Mouse (Mus musculus): ENCODE measurements around the gene Fbln7. TPM values are rescaled to one million over a fixed set of nuclear protein-coding genes. Genes with fewer than 3 reads are reported as not detected.

Gene Fbln7
- polyA plus RNA-seq, 1 experiment from 2014 or later: 2.1 TPM

GRCm38 (mm10) chr2:128924799-128925198, 62.0 kb downstream of the Fbln7 start:
- no peak overlapping the region for H3K4me2 ChIP-seq (replicated peaks; ENCODE audit: low read depth, low read length)
- no peaks in the 10 kb centered on the region for H3K4me1 ChIP-seq (replicated peaks; ENCODE audit: control insufficient read depth, insufficient read depth, low read length)
- H3K9ac ChIP-seq (ENCODE audit: low read depth, low read length): no peak overlapping the region
- no peaks in the 10 kb centered on the region for H3K36me3 ChIP-seq (ENCODE audit: control insufficient read depth, insufficient read depth, low read length)
- ATAC-seq (ENCODE audit: low FRiP score) (no peak), DNase-seq (ENCODE audit: low spot score) (no peak)
- H3K27me3 ChIP-seq (ENCODE audit: control insufficient read depth, insufficient read depth, low read length): no peaks in the 10 kb centered on the region
- 93% methylated on average over 4 of the region's 4 CpGs for WGBS
- no peak overlapping the region for H3K27ac ChIP-seq (ENCODE audit: low read depth, low read length)
- H3K4me3 ChIP-seq (ENCODE audit: low read depth, low read length): no peak overlapping the region
- H3K9me3 ChIP-seq (ENCODE audit: control insufficient read depth, low read length): no peaks in the 10 kb centered on the region

DNA sequence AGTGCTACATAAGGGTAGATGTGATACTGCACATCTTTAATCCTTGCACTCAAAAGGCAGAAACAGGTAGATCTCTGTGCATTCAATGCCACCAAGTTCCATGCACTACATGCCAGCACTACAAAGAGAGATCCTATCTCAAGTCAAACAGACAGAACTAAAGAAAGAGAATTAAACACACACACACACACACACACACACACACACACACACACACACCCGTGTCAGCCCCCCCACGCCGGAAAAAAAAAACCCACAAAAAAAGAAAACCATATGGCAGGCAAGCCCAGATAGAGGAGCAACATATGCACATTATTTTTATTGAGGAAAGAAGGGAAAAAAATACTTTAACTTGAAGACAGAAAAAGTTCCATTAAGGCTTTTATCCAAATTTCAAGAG, 65.7 kb downstream of the Fbln7 start:
- Histone ChIP-seq H3K4me1 (replicated peaks; ENCODE audit: control insufficient read depth, insufficient read depth, low read length) (no peaks in the 10 kb centered on the region), H3K4me3 (ENCODE audit: low read depth, low read length) (no peak overlapping the region), H3K4me2 (replicated peaks; ENCODE audit: low read depth, low read length) (no peak overlapping the region), H3K9me3 (ENCODE audit: control insufficient read depth, low read length) (no peaks in the 10 kb centered on the region), H3K27ac (ENCODE audit: low read depth, low read length) (no peak overlapping the region), H3K36me3 (ENCODE audit: control insufficient read depth, insufficient read depth, low read length) (no peaks in the 10 kb centered on the region), H3K9ac (ENCODE audit: low read depth, low read length) (no peak overlapping the region), H3K27me3 (ENCODE audit: control insufficient read depth, insufficient read depth, low read length) (no peaks in the 10 kb centered on the region)
- 98% methylated on average over 3 of the region's 3 CpGs for WGBS
- ATAC-seq (ENCODE audit: low FRiP score) (no peak), DNase-seq (ENCODE audit: low spot score) (no peak)

DNA sequence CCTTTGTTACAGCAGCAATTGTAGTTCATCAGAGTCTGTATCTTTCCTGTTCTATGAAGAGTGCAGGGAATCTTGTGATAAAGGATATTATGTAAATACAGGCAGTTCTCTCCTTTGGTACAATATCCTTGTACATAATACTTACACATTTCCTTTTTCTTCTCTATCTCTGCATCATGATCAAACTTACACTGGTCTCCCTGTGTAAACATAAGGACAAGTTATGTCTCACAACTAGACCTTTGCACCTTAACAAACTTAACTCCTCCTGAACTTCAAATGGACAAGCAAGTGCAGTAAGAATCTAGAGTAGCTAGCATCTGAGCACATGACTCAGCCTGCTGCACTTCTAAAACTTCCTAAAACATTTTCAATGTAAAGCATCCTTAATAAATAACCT, 67.9 kb downstream of the Fbln7 start:
- ATAC-seq (ENCODE audit: low FRiP score) (no peak), DNase-seq (ENCODE audit: low spot score) (no peak)
- Histone ChIP-seq H3K27ac (ENCODE audit: low read depth, low read length) (no peak overlapping the region), H3K4me2 (replicated peaks; ENCODE audit: low read depth, low read length) (no peak overlapping the region), H3K4me3 (ENCODE audit: low read depth, low read length) (no peak overlapping the region), H3K27me3 (ENCODE audit: control insufficient read depth, insufficient read depth, low read length) (no peaks in the 10 kb centered on the region), H3K9ac (ENCODE audit: low read depth, low read length) (no peak overlapping the region), H3K9me3 (ENCODE audit: control insufficient read depth, low read length) (no peaks in the 10 kb centered on the region), H3K4me1 (replicated peaks; ENCODE audit: control insufficient read depth, insufficient read depth, low read length) (no peaks in the 10 kb centered on the region), H3K36me3 (ENCODE audit: control insufficient read depth, insufficient read depth, low read length) (no peaks in the 10 kb centered on the region)

- 96% methylated on average over 3 of the region's 3 CpGs for WGBS
- Histone ChIP-seq H3K4me2 (replicated peaks; ENCODE audit: low read depth, low read length) (no peak overlapping the region), H3K36me3 (ENCODE audit: control insufficient read depth, insufficient read depth, low read length) (no peaks in the 10 kb centered on the region), H3K27ac (ENCODE audit: low read depth, low read length) (no peak overlapping the region), H3K9me3 (ENCODE audit: control insufficient read depth, low read length) (no peaks in the 10 kb centered on the region), H3K4me1 (replicated peaks; ENCODE audit: control insufficient read depth, insufficient read depth, low read length) (no peaks in the 10 kb centered on the region), H3K9ac (ENCODE audit: low read depth, low read length) (no peak overlapping the region), H3K27me3 (ENCODE audit: control insufficient read depth, insufficient read depth, low read length) (no peaks in the 10 kb centered on the region), H3K4me3 (ENCODE audit: low read depth, low read length) (no peak overlapping the region)
- ATAC-seq (ENCODE audit: low FRiP score) (no peak), DNase-seq (ENCODE audit: low spot score) (no peak)
Observed at GRCm38 (mm10) chr2:128936256-128936655, 73.5 kb downstream of the Fbln7 start.

DNA sequence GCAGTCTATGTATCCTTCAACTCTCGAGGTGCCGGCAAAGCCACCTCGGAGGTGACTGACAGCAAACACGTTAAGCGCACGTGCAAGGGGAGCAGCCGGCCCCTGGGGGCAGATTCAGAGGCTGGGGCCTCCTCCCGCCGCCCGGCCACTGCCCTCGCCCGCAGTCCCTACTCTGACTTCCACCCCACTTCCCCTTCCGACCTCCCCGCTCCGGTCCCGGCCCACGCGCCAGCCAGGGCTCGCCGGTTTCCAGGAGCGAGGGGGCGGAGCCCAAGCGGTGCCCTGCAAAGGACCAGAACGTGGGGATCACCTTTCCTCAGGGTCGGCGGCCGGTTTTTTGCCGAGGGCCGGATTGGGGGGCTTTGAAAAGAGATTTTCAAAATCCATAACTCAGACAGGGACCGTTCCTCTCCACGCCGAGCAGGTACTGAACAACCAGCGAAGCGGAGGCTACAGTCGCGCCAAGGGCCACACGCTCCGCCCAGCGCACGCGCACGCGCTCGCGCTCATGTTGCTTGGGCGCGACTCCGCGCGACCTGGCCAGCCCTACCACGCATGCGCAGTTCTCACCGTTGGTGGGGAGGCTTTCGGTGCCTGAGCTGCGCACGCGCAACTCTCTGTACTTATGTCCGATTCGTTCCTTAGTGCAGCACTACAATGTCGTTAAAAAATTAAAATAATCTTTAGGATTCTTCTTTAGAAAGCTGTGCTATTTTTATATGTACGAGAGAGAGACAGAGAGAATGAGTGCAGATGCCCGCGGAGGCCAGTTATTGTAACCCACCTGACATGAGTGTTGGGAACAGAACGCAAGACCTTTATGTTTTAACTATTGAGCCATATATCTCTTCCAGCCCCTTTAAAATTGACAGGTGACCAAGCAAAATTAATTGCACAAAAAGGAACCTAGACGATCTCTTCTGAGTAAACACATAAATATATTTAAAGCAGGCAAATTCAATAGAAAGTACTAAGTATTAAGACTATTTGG, 81.1 kb downstream of the Fbln7 start, which contains the start of gene Zc3h8:
Gene Zc3h8 (minus strand): TSS at position 540 of the 991 bp plus-strand sequence.
- Histone ChIP-seq H3K4me1 (replicated peaks; ENCODE audit: control insufficient read depth, insufficient read depth, low read length) (no peaks in the 10 kb centered on the region), H3K4me2 (replicated peaks; ENCODE audit: low read depth, low read length) (peak within 1 kb of the TSS; percentile 81), H3K9me3 (ENCODE audit: control insufficient read depth, low read length) (no peaks in the 10 kb centered on the region), H3K27ac (ENCODE audit: low read depth, low read length) (peak within 1 kb of the TSS; percentile 75), H3K9ac (ENCODE audit: low read depth, low read length) (peak within 1 kb of the TSS; percentile 83), H3K4me3 (ENCODE audit: low read depth, low read length) (peak within 1 kb of the TSS; percentile 73), H3K36me3 (ENCODE audit: control insufficient read depth, insufficient read depth, low read length) (no peaks in the 10 kb centered on the region), H3K27me3 (ENCODE audit: control insufficient read depth, insufficient read depth, low read length) (no peaks in the 10 kb centered on the region)
- peak; percentile 96 for ATAC-seq (ENCODE audit: low FRiP score)
- 2% methylated on average over 63 of the region's 65 CpGs for WGBS
- peak; percentile 99 for DNase-seq (ENCODE audit: low spot score)

Other genes with a start within 250 kb of the Fbln7 start
- 92.6 TPM in 2 replicates for gene Anapc1, start 175.6 kb upstream of the Fbln7 start, polyA plus RNA-seq (2014; fragmentation: Nextera tagmentation; extraction: Ambion mirVana)
- 4.4 and 5.0 TPM in 2 replicates for gene Mertk, start 164.0 kb upstream of the Fbln7 start, polyA plus RNA-seq (2014; fragmentation: Nextera tagmentation; extraction: Ambion mirVana)
- gene Tmem87b, start 44.9 kb upstream of the Fbln7 start, polyA plus RNA-seq (2014; fragmentation: Nextera tagmentation; extraction: Ambion mirVana): 29.9 and 33.6 TPM in 2 replicates
- 9.4 and 10.6 TPM in 2 replicates for gene Zc3h8, start 81.1 kb downstream of the Fbln7 start, polyA plus RNA-seq (2014; fragmentation: Nextera tagmentation; extraction: Ambion mirVana)
- gene Zc3h6, start 104.4 kb downstream of the Fbln7 start, polyA plus RNA-seq (2014; fragmentation: Nextera tagmentation; extraction: Ambion mirVana): 1.8 and 2.2 TPM in 2 replicates
- gene Gm10762, start 104.7 kb downstream of the Fbln7 start, polyA plus RNA-seq (2014; fragmentation: Nextera tagmentation; extraction: Ambion mirVana): 19.8 and 20.0 TPM in 2 replicates
- 0.12 and 0.17 TPM in 2 replicates for gene Vinac1, start 185.2 kb downstream of the Fbln7 start, polyA plus RNA-seq (2014; fragmentation: Nextera tagmentation; extraction: Ambion mirVana)
- 17.1 and 18.9 TPM in 2 replicates for gene Ttl, start 203.0 kb downstream of the Fbln7 start, polyA plus RNA-seq (2014; fragmentation: Nextera tagmentation; extraction: Ambion mirVana)
- gene Polr1b, start 238.0 kb downstream of the Fbln7 start, polyA plus RNA-seq (2014; fragmentation: Nextera tagmentation; extraction: Ambion mirVana): 16.7 and 19.7 TPM in 2 replicates